Mouse (Mus musculus) lung, postnatal 0 days (tissue): ENCODE measurements around the gene Egln2. TPM values are rescaled to one million over a fixed set of nuclear protein-coding genes. Genes with fewer than 3 reads are reported as not detected.

ENCODE experiments used
- ATAC-seq: fragments of 200-750 bp; cut with Nextera tagmentation; 2 replicates; pipeline ENCODE4 v1.8.0; 2017; ENCODE audit warnings: moderate library complexity
- DNase-seq: peaks from one replicate; pipeline ENCODE4 v3.0.0-alpha.2; 2016; ENCODE audit warnings: low spot score
- H3K27ac ChIP-seq: fragments of 300-500 bp; sonication (generic); 2 replicates; pipeline ENCODE4 v1.5.1; 2014; ENCODE audit warnings: antibody characterized with exemption, mild to moderate bottlenecking, low read length, mixed read lengths
- H3K27me3 ChIP-seq: fragments of 300-500 bp; sonication (generic); replicated peaks from 2 replicates; pipeline ENCODE4 v1.6.1; 2014; ENCODE audit warnings: low read length, mixed read lengths; ENCODE audit not compliant: insufficient read depth
- H3K36me3 ChIP-seq: fragments of 300-500 bp; sonication (generic); 2 replicates; pipeline ENCODE4 v1.6.1; 2014; ENCODE audit warnings: low read length, mixed read lengths; ENCODE audit not compliant: insufficient read depth
- H3K4me1 ChIP-seq: fragments of 300-500 bp; sonication (generic); 2 replicates; pipeline ENCODE4 v1.6.1; 2014; ENCODE audit warnings: antibody characterized with exemption, low read depth, low read length, mixed read lengths; ENCODE audit not compliant: insufficient read depth
- H3K4me2 ChIP-seq: fragments of 300-500 bp; sonication (generic); replicated peaks from 2 replicates; pipeline ENCODE4 v1.6.1; 2014; ENCODE audit warnings: low read depth, mild to moderate bottlenecking, low read length, moderate library complexity, mixed read lengths
- H3K4me3 ChIP-seq: fragments of 300-500 bp; sonication (generic); 2 replicates; pipeline ENCODE4 v1.5.1; 2014; ENCODE audit warnings: low read depth, low read length
- H3K9ac ChIP-seq: fragments of 300-500 bp; sonication (generic); replicated peaks from 2 replicates; pipeline ENCODE4 v1.6.1; 2014; ENCODE audit warnings: low read depth, mild to moderate bottlenecking
- H3K9me3 ChIP-seq: fragments of 300-500 bp; sonication (generic); 2 replicates; pipeline ENCODE4 v1.6.1; 2016; ENCODE audit warnings: low read length, mixed read lengths
- CTCF ChIP-seq: IDR thresholded peaks from 2 replicates; pipeline ENCODE4 v1.5.1; 2016; ENCODE audit warnings: antibody characterized with exemption, mild to moderate bottlenecking
- EP300 ChIP-seq: IDR thresholded peaks from 2 replicates; pipeline ENCODE4 v1.6.1; 2016; ENCODE audit warnings: antibody characterized with exemption, mild to moderate bottlenecking, control low read depth
- WGBS: fragments of 180-500 bp; shearing (Covaris S2); extraction: QIAGEN DNeasy Blood & Tissue Kit; methylation state at CpG from one replicate; pipeline ENCODE4 v1.1.7; 2014; 5-methylcytosine and 5-hydroxymethylcytosine counted together
- polyA plus RNA-seq: library from polyadenylated mRNA; unstranded; fragments of >200 nt; fragmentation: Nextera tagmentation; extraction: Ambion mirVana; gene quantifications from 2 replicates; pipeline ENCODE4 v1.2.1, GENCODE M21; 2015

Gene Egln2
- polyA plus RNA-seq, 1 experiment from 2014 or later = 75.1 TPM

DNA sequence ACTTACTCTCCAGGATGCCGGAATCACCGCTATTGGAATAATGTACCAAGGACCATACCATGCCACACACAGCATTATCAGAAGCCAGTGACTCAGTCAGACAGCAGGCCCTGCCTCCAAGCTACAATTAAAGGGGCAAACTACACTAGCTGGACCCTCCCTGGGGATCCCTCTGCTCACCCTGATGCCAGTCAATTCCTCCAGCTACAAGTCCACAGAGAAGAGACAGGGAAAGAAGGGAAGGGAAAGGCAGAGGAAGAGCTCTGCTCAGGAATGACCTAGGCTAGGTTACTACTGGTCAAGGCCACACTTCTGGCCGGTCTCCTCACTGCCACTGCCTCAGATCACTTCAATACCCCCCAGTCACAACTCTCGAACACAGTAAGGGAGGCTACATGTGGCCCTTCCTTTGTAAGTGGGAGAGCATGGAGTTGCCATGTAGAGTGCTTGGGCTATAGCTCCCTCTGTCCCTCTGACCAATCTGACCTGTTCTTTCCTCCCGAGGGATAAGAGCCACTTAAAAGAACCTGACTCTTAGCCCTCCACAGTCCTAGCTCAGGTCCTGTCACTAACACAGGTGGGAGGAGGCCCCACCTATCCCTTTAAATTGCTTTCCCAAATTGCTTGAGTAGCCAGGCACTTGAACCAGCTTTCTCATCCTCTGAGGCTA lies 3.7 kb downstream of the Egln2 start:
- WGBS = 61% methylated on average over 5 of the region's 5 CpGs
- ATAC-seq = no peak
- DNase-seq = peak; percentile 54
- H3K9me3 ChIP-seq = no peaks in the 10 kb centered on the region
- H3K4me2 ChIP-seq = peak overlapping the region; percentile 73
- H3K27ac ChIP-seq = peak overlapping the region; percentile 43
- H3K36me3 ChIP-seq = peaks cover 15% of the 10 kb centered on the region; the same call in 1 of the 2 replicates
- peak overlapping the region; percentile 8; the same call in 1 of the 2 replicates for H3K4me3 ChIP-seq
- H3K9ac ChIP-seq = no peak overlapping the region
- H3K4me1 ChIP-seq = peaks cover 40% of the 10 kb centered on the region; the same call in 1 of the 2 replicates
- H3K27me3 ChIP-seq = no peaks in the 10 kb centered on the region
- TF ChIP-seq EP300 (no peak), CTCF (no peak)

DNA sequence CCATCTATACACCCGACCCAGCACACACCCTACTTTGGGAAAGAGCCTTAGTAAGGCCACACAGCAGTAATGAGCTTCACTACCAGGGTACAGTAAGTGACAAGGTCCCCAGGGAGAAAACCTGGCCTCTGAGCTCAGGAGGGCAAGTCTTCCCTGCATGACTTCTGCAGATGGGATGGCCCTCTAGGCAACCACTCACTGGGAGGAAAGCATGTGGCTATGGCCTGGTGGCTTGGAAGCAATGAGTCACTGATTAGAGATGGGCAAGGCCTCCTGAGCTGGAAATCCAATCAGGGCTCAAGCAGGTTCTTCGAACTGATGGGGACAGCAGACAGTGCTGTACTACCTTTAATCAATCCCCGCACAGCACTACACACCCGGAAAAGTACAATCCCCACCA lies 4.9 kb downstream of the Egln2 start:
- Histone ChIP-seq H3K27ac (no peak overlapping the region), H3K4me3 (no peak overlapping the region), H3K36me3 (peaks cover 18% of the 10 kb centered on the region; the same call in 1 of the 2 replicates), H3K9me3 (no peaks in the 10 kb centered on the region), H3K4me1 (peaks cover 36% of the 10 kb centered on the region; the same call in 1 of the 2 replicates), H3K27me3 (no peaks in the 10 kb centered on the region), H3K4me2 (no peak overlapping the region), H3K9ac (no peak overlapping the region)
- 82% methylated on average over 4 of the region's 4 CpGs for WGBS
- DNase-seq = no peak
- TF ChIP-seq EP300 (no peak), CTCF (no peak)
- no peak for ATAC-seq

DNA sequence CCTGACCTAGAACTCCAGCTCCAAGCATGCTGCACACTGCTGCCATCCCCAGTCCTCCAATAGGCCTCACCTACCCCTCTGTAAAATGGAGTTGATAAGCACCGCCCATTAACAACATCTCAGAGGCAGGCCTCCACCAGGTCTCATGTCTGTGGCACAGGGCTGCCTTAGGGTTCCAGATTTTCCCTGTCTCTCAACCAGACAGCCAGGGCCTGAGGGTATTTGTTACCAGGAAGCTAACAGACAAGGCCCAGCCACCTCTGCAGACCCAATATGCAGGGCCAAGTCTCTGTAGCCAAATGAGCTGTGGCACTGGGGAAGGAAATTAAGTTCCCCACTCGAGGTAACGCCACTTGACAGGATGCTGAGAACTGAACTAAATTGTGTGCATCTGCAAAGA lies 5.7 kb downstream of the Egln2 start:
- peaks cover 36% of the 10 kb centered on the region; the same call in 1 of the 2 replicates for H3K4me1 ChIP-seq

DNA sequence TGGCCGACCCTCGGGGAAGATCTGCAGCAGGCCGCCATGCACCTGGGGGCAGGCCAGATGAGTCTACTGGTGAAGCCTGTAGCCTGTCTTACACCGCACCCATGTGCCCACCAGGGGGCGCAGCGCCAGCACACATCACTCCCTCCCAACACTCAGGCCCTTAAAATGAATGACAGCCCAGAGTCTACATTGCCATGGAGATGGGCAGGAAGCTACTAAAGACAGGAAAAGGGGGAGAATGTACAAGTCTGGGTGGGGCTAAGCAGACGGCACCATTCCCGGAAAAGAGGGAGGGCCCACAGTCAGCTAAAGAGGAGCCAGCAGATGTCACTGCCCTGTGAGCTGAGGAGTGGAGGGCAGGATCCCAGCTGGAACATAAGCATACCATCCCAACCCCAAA lies 6.7 kb downstream of the Egln2 start:
- peak; percentile 98 for DNase-seq
- Histone ChIP-seq H3K4me1 (peaks cover 29% of the 10 kb centered on the region; the same call in 1 of the 2 replicates), H3K4me3 (no peak overlapping the region), H3K9ac (no peak overlapping the region), H3K9me3 (no peaks in the 10 kb centered on the region), H3K27me3 (no peaks in the 10 kb centered on the region), H3K36me3 (peaks cover 18% of the 10 kb centered on the region; the same call in 1 of the 2 replicates), H3K4me2 (no peak overlapping the region; the same call in 1 of the 2 replicates), H3K27ac (peak overlapping the region; percentile 65)
- ATAC-seq = peak; percentile 95
- WGBS = 7% methylated on average over 8 of the region's 8 CpGs
- TF ChIP-seq CTCF (peak; percentile 99), EP300 (peak; percentile 86)

More for the DNA sequence above, 5.7 kb downstream of the Egln2 start:
- Histone ChIP-seq H3K36me3 (peaks cover 18% of the 10 kb centered on the region; the same call in 1 of the 2 replicates), H3K9ac (no peak overlapping the region), H3K4me2 (no peak overlapping the region), H3K27me3 (no peaks in the 10 kb centered on the region), H3K4me3 (no peak overlapping the region), H3K9me3 (no peaks in the 10 kb centered on the region), H3K27ac (peak overlapping the region; percentile 65; the same call in 1 of the 2 replicates)
- no peak for DNase-seq
- no peak for TF ChIP-seq EP300
- no peak for TF ChIP-seq CTCF
- WGBS = 76% methylated on average over 3 of the region's 3 CpGs
- ATAC-seq = no peak

DNA sequence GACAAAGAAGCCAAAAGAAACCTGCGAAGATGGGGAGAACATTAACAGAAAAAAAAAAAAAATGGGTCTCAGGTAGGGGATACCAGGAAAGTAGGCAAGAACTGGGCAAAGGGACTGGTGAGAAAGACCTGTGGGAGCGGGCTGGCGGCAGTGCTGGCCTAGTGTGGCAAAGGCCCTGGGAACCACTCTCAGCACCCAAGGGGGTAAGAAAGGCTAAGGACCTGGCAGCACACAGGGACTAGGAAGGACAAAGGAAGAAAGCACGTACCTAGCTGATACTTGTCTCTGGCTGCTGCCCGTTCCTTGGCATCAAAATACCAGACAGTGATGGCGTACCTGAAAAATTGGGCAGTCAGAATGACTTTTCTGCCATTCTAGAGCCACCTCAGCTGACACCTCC lies 7.3 kb downstream of the Egln2 start:
- Histone ChIP-seq H3K36me3 (peaks cover 18% of the 10 kb centered on the region; the same call in 1 of the 2 replicates), H3K9ac (no peak overlapping the region), H3K4me3 (no peak overlapping the region), H3K4me2 (no peak overlapping the region), H3K9me3 (no peaks in the 10 kb centered on the region), H3K4me1 (peaks cover 23% of the 10 kb centered on the region; the same call in 1 of the 2 replicates), H3K27ac (no peak overlapping the region), H3K27me3 (no peaks in the 10 kb centered on the region)
- ATAC-seq = no peak
- TF ChIP-seq EP300 (no peak), CTCF (no peak)
- 97% methylated on average over 6 of the region's 6 CpGs for WGBS
- no peak for DNase-seq

DNA sequence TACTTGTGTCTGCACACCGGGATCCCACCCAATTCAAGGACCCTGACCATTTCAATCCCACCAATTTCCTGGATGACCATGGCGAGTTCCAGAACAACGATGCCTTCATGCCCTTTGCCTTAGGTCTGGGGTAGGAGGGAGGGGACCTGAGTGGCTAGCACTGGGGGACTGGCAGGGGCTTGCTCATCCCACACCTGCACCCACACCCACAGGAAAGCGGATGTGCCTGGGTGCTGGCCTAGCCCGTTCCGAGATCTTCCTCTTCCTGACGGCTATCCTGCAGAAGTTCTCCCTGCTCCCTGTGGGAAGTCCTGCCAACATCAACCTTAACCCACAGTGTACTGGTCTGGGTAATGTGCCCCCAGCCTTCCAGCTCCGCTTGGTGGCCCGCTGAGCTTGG lies 8.4 kb downstream of the Egln2 start:
- H3K9ac ChIP-seq = no peak overlapping the region
- peaks cover 18% of the 10 kb centered on the region; the same call in 1 of the 2 replicates for H3K36me3 ChIP-seq
- TF ChIP-seq CTCF (no peak), EP300 (no peak)
- no peak overlapping the region for H3K4me2 ChIP-seq
- H3K4me1 ChIP-seq = peaks cover 12% of the 10 kb centered on the region; the same call in 1 of the 2 replicates
- no peak overlapping the region for H3K27ac ChIP-seq
- H3K9me3 ChIP-seq = no peaks in the 10 kb centered on the region
- WGBS = 95% methylated on average over 9 of the region's 9 CpGs
- DNase-seq = no peak
- no peaks in the 10 kb centered on the region for H3K27me3 ChIP-seq
- no peak for ATAC-seq
- no peak overlapping the region for H3K4me3 ChIP-seq
